20 mouse cellular contexts compared by ENCODE assay signal in genomic region chr4:116780541-116780940, GRCm38 (mm10). TPM values are rescaled to one million over a fixed set of nuclear protein-coding genes. Genes with fewer than 3 reads are reported as not detected.
"Had no signal": no experiment of that assay in that cellular context is flagged by ENCODE, and none has a peak within 500 bp of the region (broad histone marks: within the 10 kb centered on the region; RNA-seq: fewer than 3 reads in every experiment).

No protein-coding gene starts in this region.

- H3K36me3 ChIP-seq: lung, embryonic 15.5 days; midbrain, embryonic 12.5 days; neural tube, embryonic 13.5 days; neural tube, embryonic 15.5 days had no signal

- H3K4me1 ChIP-seq: lung, embryonic 15.5 days; megakaryocyte, embryonic 14.5 days; neural tube, embryonic 15.5 days had no signal

- DNase-seq: lung, adult 2 months; lung, postnatal 14 days; lung, postnatal 36 days; midbrain, embryonic 14.5 days; retina, postnatal 1 day; right cerebral cortex, adult 18-20 months; right cerebral cortex, postnatal 25 days; right cerebral cortex, postnatal 4 days; spleen, adult 18-20 months; thymus, adult 18-20 months; thymus, postnatal 14 days; thymus, postnatal 36 days had no signal

- H3K9me3 ChIP-seq: lung, embryonic 15.5 days; megakaryocyte, embryonic 14.5 days; midbrain, embryonic 12.5 days; neural tube, embryonic 13.5 days; neural tube, embryonic 15.5 days had no signal

- H3K27ac ChIP-seq: lung, embryonic 15.5 days; macrophage; midbrain, embryonic 12.5 days; neural tube, embryonic 13.5 days; neural tube, embryonic 15.5 days had no signal

- H3K27me3 ChIP-seq: lung, embryonic 15.5 days; neural tube, embryonic 13.5 days; neural tube, embryonic 15.5 days had no signal

- H3K4me3 ChIP-seq: lung, embryonic 15.5 days; megakaryocyte, embryonic 14.5 days; midbrain, embryonic 12.5 days; myocyte; neural tube, embryonic 13.5 days; neural tube, embryonic 15.5 days had no signal

RNA-seq across cellular contexts. Expression of gene Hpdl, which starts 41.0 kb away (rescaled TPM):
- total RNA-seq: megakaryocyte progenitor cell, adult 5-6 weeks had no signal
- polyA plus RNA-seq: macrophage had no signal
